Mouse (Mus musculus): Measurements from ENCODE around the gene Gadd45a. TPM values are rescaled to one million over a fixed set of nuclear protein-coding genes. Genes with fewer than 3 reads are reported as not detected.

The Gadd45a gene
- polyA plus RNA-seq, 1 experiment from 2014 or later: 25.0 TPM

- Histone ChIP-seq H3K4me3 (no peak overlapping the region), H3K4me2 (replicated peaks) (no peak overlapping the region), H3K27me3 (no peaks in the 10 kb centered on the region), H3K36me3 (no peaks in the 10 kb centered on the region), H3K9me3 (replicated peaks) (no peaks in the 10 kb centered on the region), H3K27ac (no peak overlapping the region), H3K4me1 (no peaks in the 10 kb centered on the region), H3K9ac (no peak overlapping the region)
- ATAC-seq (ENCODE audit: low FRiP score): no peak
- WGBS: 83% methylated on average over 9 of the region's 9 CpGs
These were observed 48.9 kb downstream of the Gadd45a start for GRCm38 (mm10) chr6:66988363-66988762.

GRCm38 (mm10) chr6:66987643-66988042, 49.6 kb downstream of the Gadd45a start:
- H3K4me1 ChIP-seq: no peaks in the 10 kb centered on the region
- no peak overlapping the region for H3K4me2 ChIP-seq (replicated peaks)
- no peaks in the 10 kb centered on the region for H3K9me3 ChIP-seq (replicated peaks)
- H3K27ac ChIP-seq: no peak overlapping the region
- no peaks in the 10 kb centered on the region for H3K36me3 ChIP-seq
- ATAC-seq (ENCODE audit: low FRiP score): no peak
- no peak overlapping the region for H3K4me3 ChIP-seq
- no peaks in the 10 kb centered on the region for H3K27me3 ChIP-seq
- 72% methylated on average over 3 of the region's 3 CpGs for WGBS
- no peak overlapping the region for H3K9ac ChIP-seq

DNA sequence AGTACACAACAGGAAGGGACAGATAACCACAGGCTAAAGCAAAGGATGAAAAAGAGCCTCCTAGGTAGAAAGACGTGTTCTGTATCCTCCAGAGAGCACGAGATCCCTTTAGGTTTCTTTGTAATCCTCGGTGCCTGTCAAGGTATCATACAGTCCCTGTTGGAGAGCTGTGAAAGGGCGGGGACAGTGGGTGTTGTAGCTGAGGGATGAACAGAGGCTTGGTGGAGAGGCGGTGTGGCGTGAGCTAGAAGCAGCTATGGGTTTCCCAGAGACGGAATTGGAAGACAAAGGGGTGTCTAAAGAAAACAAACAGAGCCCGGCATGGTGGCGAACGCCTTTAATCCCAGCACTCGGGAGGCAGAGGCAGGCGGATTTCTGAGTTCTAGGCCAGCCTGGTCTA, 51.2 kb downstream of the Gadd45a start:
- H3K4me1 ChIP-seq: no peaks in the 10 kb centered on the region
- H3K9me3 ChIP-seq (replicated peaks): no peaks in the 10 kb centered on the region
- H3K4me3 ChIP-seq: no peak overlapping the region
- no peak overlapping the region for H3K27ac ChIP-seq
- H3K36me3 ChIP-seq: no peaks in the 10 kb centered on the region
- H3K9ac ChIP-seq: no peak overlapping the region
- WGBS: 84% methylated on average over 12 of the region's 12 CpGs
- H3K27me3 ChIP-seq: no peaks in the 10 kb centered on the region
- ATAC-seq (ENCODE audit: low FRiP score): no peak
- H3K4me2 ChIP-seq (replicated peaks): no peak overlapping the region

DNA sequence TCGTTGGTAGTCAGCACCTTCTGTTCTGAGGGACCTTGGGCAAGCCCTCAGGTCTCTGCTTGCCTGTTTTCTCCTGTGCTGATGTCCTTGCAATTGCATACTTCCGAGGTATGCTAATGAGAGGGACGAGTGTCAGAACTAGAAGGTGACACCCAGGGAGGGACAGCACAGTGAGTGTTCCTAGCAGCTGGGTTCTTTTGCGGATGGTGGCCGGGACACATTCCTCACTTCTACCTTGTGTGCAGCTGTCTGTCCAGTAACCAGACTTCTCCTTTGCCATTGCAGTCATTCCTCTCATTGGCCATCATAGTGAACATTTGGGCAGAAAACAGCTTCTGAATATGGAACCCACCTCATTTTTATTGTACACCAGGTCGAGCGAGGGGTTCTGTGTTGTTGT, 51.8 kb downstream of the Gadd45a start:
- no peak overlapping the region for H3K4me2 ChIP-seq (replicated peaks)
- H3K9ac ChIP-seq: no peak overlapping the region
- 71% methylated on average over 7 of the region's 7 CpGs for WGBS
- ATAC-seq (ENCODE audit: low FRiP score): no peak
- H3K27ac ChIP-seq: no peak overlapping the region
- no peaks in the 10 kb centered on the region for H3K4me1 ChIP-seq
- no peaks in the 10 kb centered on the region for H3K36me3 ChIP-seq
- H3K9me3 ChIP-seq (replicated peaks): no peaks in the 10 kb centered on the region
- no peak overlapping the region for H3K4me3 ChIP-seq
- H3K27me3 ChIP-seq: no peaks in the 10 kb centered on the region

Other genes with a start within 250 kb of the Gadd45a start
- gene Vmn1r39, start 226.8 kb downstream of the Gadd45a start, polyA plus RNA-seq (2016; fragmentation: Nextera tagmentation; extraction: Ambion mirVana): not detected in 2 replicates
- gene Gng12, start 141.1 kb downstream of the Gadd45a start, polyA plus RNA-seq (2016; fragmentation: Nextera tagmentation; extraction: Ambion mirVana): 44.1 and 48.7 TPM in 2 replicates
- 404 and 432 TPM in 2 replicates for gene Serbp1, start 200.7 kb upstream of the Gadd45a start, polyA plus RNA-seq (2016; fragmentation: Nextera tagmentation; extraction: Ambion mirVana)